Mouse (Mus musculus) intestine, postnatal 0 days (tissue): ENCODE data around the gene Kcnh7. TPM values are rescaled to one million over a fixed set of nuclear protein-coding genes. Genes with fewer than 3 reads are reported as not detected.

Experiments used
- ATAC-seq: fragments of 200-750 bp; cut with Nextera tagmentation; 2 replicates; pipeline ENCODE4 v1.8.0; 2017; ENCODE audit warnings: mild to moderate bottlenecking, moderate TSS enrichment, moderate library complexity
- H3K27ac ChIP-seq: fragments of 300-500 bp; sonication (generic); 2 replicates; pipeline ENCODE4 v1.5.1; 2014; ENCODE audit warnings: mild to moderate bottlenecking, low read depth, low read length, moderate library complexity
- H3K27me3 ChIP-seq: fragments of 300-500 bp; sonication (generic); replicated peaks from 2 replicates; pipeline ENCODE4 v1.6.1; 2014; ENCODE audit warnings: low read length, mixed read lengths; ENCODE audit not compliant: control insufficient read depth, insufficient read depth
- H3K36me3 ChIP-seq: fragments of 300-500 bp; sonication (generic); 2 replicates; pipeline ENCODE4 v1.6.1; 2014; ENCODE audit warnings: mild to moderate bottlenecking, moderate library complexity; ENCODE audit not compliant: control insufficient read depth, insufficient read depth
- H3K4me1 ChIP-seq: fragments of 300-500 bp; sonication (generic); replicated peaks from 2 replicates; pipeline ENCODE4 v1.6.1; 2014; ENCODE audit warnings: antibody characterized with exemption, low read length, mixed read lengths; ENCODE audit not compliant: control insufficient read depth, insufficient read depth
- H3K4me2 ChIP-seq: fragments of 300-500 bp; sonication (generic); replicated peaks from 2 replicates; pipeline ENCODE4 v1.6.1; 2014; ENCODE audit warnings: low read depth, mild to moderate bottlenecking, moderate library complexity
- H3K4me3 ChIP-seq: fragments of 300-500 bp; sonication (generic); 2 replicates; pipeline ENCODE4 v1.5.1; 2014; ENCODE audit warnings: low read depth, low read length
- H3K9ac ChIP-seq: fragments of 300-500 bp; sonication (generic); 2 replicates; pipeline ENCODE4 v1.6.1; 2014; ENCODE audit warnings: mild to moderate bottlenecking, low read depth, low read length
- H3K9me3 ChIP-seq: fragments of 300-500 bp; sonication (generic); 2 replicates; pipeline ENCODE4 v1.6.1; 2016; ENCODE audit warnings: mixed run types; ENCODE audit not compliant: control insufficient read depth
- CTCF ChIP-seq: sonication (generic); IDR thresholded peaks from 2 replicates; pipeline ENCODE4 v1.5.1; 2016; ENCODE audit warnings: low read depth, mild to moderate bottlenecking, control low read depth, antibody characterized with exemption, moderate library complexity
- WGBS: fragments of 180-500 bp; shearing (Covaris S2); extraction: QIAGEN DNeasy Blood & Tissue Kit; methylation state at CpG from one replicate; pipeline ENCODE4 v1.1.7; 2014; 5-methylcytosine and 5-hydroxymethylcytosine counted together
- polyA plus RNA-seq: library from polyadenylated mRNA; unstranded; fragments of >200 nt; fragmentation: Nextera tagmentation; extraction: Ambion mirVana; gene quantifications from 2 replicates; pipeline ENCODE4 v1.2.1, GENCODE M21; 2015

Gene Kcnh7
- 0.13 and 0.14 TPM in 2 replicates for polyA plus RNA-seq

GRCm38 (mm10) chr2:63183563-63184545, at the start of gene Kcnh7:
Kcnh7 (minus strand) TSS chr2:63184287.
- H3K4me2 ChIP-seq = peak within 1 kb of the TSS; percentile 75
- H3K9me3 ChIP-seq = no peaks in the 10 kb centered on the region
- H3K27ac ChIP-seq = no peak within 1 kb of the TSS
- H3K27me3 ChIP-seq = peaks cover 5% of the 10 kb centered on the region
- no peaks in the 10 kb centered on the region for H3K36me3 ChIP-seq
- no peak for TF ChIP-seq CTCF
- ATAC-seq = no peak
- no peak within 1 kb of the TSS for H3K9ac ChIP-seq
- no peaks in the 10 kb centered on the region for H3K4me1 ChIP-seq
- H3K4me3 ChIP-seq = peak within 1 kb of the TSS; percentile 38
- WGBS = 2% methylated on average over 45 of the region's 49 CpGs

GRCm38 (mm10) chr2:63207435-63207834, 23.3 kb upstream of the Kcnh7 start:
- no peak for ATAC-seq
- Histone ChIP-seq H3K4me1 (no peaks in the 10 kb centered on the region), H3K4me2 (no peak overlapping the region), H3K9me3 (no peaks in the 10 kb centered on the region), H3K9ac (no peak overlapping the region), H3K27ac (no peak overlapping the region), H3K27me3 (no peaks in the 10 kb centered on the region), H3K36me3 (no peaks in the 10 kb centered on the region), H3K4me3 (no peak overlapping the region)
- 72% methylated on average over 3 of the region's 3 CpGs for WGBS
- no peak for TF ChIP-seq CTCF

GRCm38 (mm10) chr2:63186014-63186413, 1.9 kb upstream of the Kcnh7 start:
- Histone ChIP-seq H3K9ac (no peak overlapping the region), H3K27ac (no peak overlapping the region), H3K36me3 (no peaks in the 10 kb centered on the region), H3K4me2 (no peak overlapping the region), H3K9me3 (no peaks in the 10 kb centered on the region), H3K4me1 (no peaks in the 10 kb centered on the region), H3K4me3 (no peak overlapping the region), H3K27me3 (peaks cover 5% of the 10 kb centered on the region)
- WGBS = 3% methylated on average over 2 of the region's 2 CpGs
- ATAC-seq = no peak
- TF ChIP-seq CTCF = no peak

GRCm38 (mm10) chr2:63184551-63185430, 704 bp upstream of the Kcnh7 start:
- Histone ChIP-seq H3K27ac (no peak overlapping the region), H3K9ac (no peak overlapping the region), H3K4me1 (no peaks in the 10 kb centered on the region), H3K9me3 (no peaks in the 10 kb centered on the region), H3K36me3 (no peaks in the 10 kb centered on the region), H3K4me2 (peak overlapping the region; percentile 75), H3K4me3 (peak overlapping the region; percentile 38), H3K27me3 (peaks cover 5% of the 10 kb centered on the region)
- no peak for ATAC-seq
- WGBS = 3% methylated on average over 15 of the region's 15 CpGs
- no peak for TF ChIP-seq CTCF

GRCm38 (mm10) chr2:63153701-63154100, 30.4 kb downstream of the Kcnh7 start:
- Histone ChIP-seq H3K27me3 (no peaks in the 10 kb centered on the region), H3K9me3 (no peaks in the 10 kb centered on the region), H3K4me1 (no peaks in the 10 kb centered on the region), H3K4me2 (no peak overlapping the region), H3K36me3 (no peaks in the 10 kb centered on the region), H3K27ac (no peak overlapping the region), H3K9ac (no peak overlapping the region), H3K4me3 (no peak overlapping the region)
- no peak for ATAC-seq
- TF ChIP-seq CTCF = no peak
